Mouse (Mus musculus) CH12.LX (cell line): ENCODE data around the gene Armcx2. TPM values are rescaled to one million over a fixed set of nuclear protein-coding genes. Genes with fewer than 3 reads are reported as not detected.
A peak's percentile ranks its signal among the peaks of the same experiment; 100 is the strongest.
"Not testable (repeated sequence)": the region's sequence is repeated elsewhere in the genome, so short reads cannot be mapped to it uniquely, and the experiment has no call there.

ENCODE experiments used
- DNase-seq: peaks from one replicate; pipeline ENCODE4 v3.0.0-alpha.2; 2013; ENCODE audit errors: extremely low read depth
- H3K27ac ChIP-seq: 2 replicates; pipeline ENCODE4 v1.5.1; 2012; ENCODE audit warnings: low read depth, mild to moderate bottlenecking, control low read depth, moderate library complexity; ENCODE audit not compliant: insufficient read depth
- H3K27me3 ChIP-seq: replicated peaks from 2 replicates; pipeline ENCODE3; 2012; ENCODE audit warnings: inconsistent platforms
- H3K36me3 ChIP-seq, 2 experiments: replicated peaks in 1 of 2; 2 replicates each; pipeline versions ENCODE3 to v1.6.1; 2012; ENCODE audit warnings: inconsistent platforms in 1 of 2, low read length in 1 of 2, mild to moderate bottlenecking in 1 of 2, mixed read lengths in 1 of 2, moderate library complexity in 1 of 2; ENCODE audit not compliant: control insufficient read depth in 1 of 2, insufficient read depth in 1 of 2
- H3K4me1 ChIP-seq, 2 experiments: 2 replicates each; pipeline ENCODE4 v1.6.1; 2012; ENCODE audit warnings: inconsistent platforms in 1 of 2, moderate library complexity in 1 of 2; ENCODE audit not compliant: insufficient read depth in 2 of 2, control insufficient read depth in 1 of 2
- H3K4me2 ChIP-seq: 2 replicates; pipeline ENCODE4 v1.6.1; 2012; ENCODE audit warnings: low read depth, mild to moderate bottlenecking, control low read depth; ENCODE audit not compliant: poor library complexity, insufficient read depth, severe bottlenecking
- H3K4me3 ChIP-seq, 3 experiments: fragments of 150-350 bp in 1 of 3; sonication (generic) in 1 of 3; replicated peaks in 1 of 3; 2 replicates each; pipeline versions ENCODE3 to v1.5.1; 2011 to 2012; ENCODE audit warnings: low read depth in 2 of 3, low read length in 2 of 3, mild to moderate bottlenecking in 2 of 3, moderate library complexity in 2 of 3, control low read depth in 1 of 3, improper control_type of control experiment in 1 of 3, inconsistent platforms in 1 of 3, mixed read lengths in 1 of 3; ENCODE audit not compliant: poor library complexity in 1 of 3
- H3K79me2 ChIP-seq: replicated peaks from 2 replicates; pipeline ENCODE4 v1.6.1; 2012; ENCODE audit warnings: mild to moderate bottlenecking, moderate library complexity; ENCODE audit not compliant: control insufficient read depth, poor library complexity, insufficient read depth, severe bottlenecking; ENCODE audit errors: extremely low read depth
- H3K9ac ChIP-seq: 2 replicates; pipeline ENCODE4 v1.6.1; 2012; ENCODE audit warnings: low read depth, mild to moderate bottlenecking, control low read depth, moderate library complexity; ENCODE audit not compliant: insufficient read depth
- H3K9me3 ChIP-seq: replicated peaks from 2 replicates; pipeline ENCODE3; 2012; ENCODE audit warnings: low read length, inconsistent platforms, mixed read lengths
- BHLHE40 ChIP-seq: IDR thresholded peaks from 2 replicates; pipeline ENCODE4 v1.6.1; 2011; ENCODE audit warnings: mild to moderate bottlenecking, low read depth, low read length, improper control_type of control experiment
- CHD1 ChIP-seq: IDR thresholded peaks from 2 replicates; pipeline ENCODE4 v1.6.1; 2012; ENCODE audit warnings: low read depth, low read length, improper control_type of control experiment, inconsistent platforms
- CHD2 ChIP-seq: IDR thresholded peaks from 2 replicates; pipeline ENCODE4 v1.6.1; 2011; ENCODE audit warnings: low read length, improper control_type of control experiment
- E2F4 ChIP-seq: IDR thresholded peaks from 2 replicates; pipeline ENCODE4 v1.6.1; 2011; ENCODE audit warnings: low read depth, low read length, improper control_type of control experiment; ENCODE audit not compliant: insufficient replicate concordance
- EP300 ChIP-seq: IDR thresholded peaks from 2 replicates; pipeline ENCODE4 v1.6.1; 2011; ENCODE audit warnings: low read length, improper control_type of control experiment
- ETS1 ChIP-seq: conservative IDR thresholded peaks from 2 replicates; pipeline ENCODE4 v1.6.1; 2012; ENCODE audit warnings: low read depth, mild to moderate bottlenecking, inconsistent platforms, low read length, improper control_type of control experiment, moderate library complexity
- HCFC1 ChIP-seq: IDR thresholded peaks from 2 replicates; pipeline ENCODE4 v1.6.1; 2012; ENCODE audit warnings: low read depth, mild to moderate bottlenecking, inconsistent platforms, low read length, improper control_type of control experiment
- MAZ ChIP-seq: IDR thresholded peaks from 2 replicates; pipeline ENCODE4 v1.6.1; 2012; ENCODE audit warnings: low read depth, mild to moderate bottlenecking, inconsistent platforms, low read length, improper control_type of control experiment, moderate library complexity
- NRF1 ChIP-seq: IDR thresholded peaks from 2 replicates; pipeline ENCODE4 v1.6.1; 2014; ENCODE audit warnings: low read depth, mild to moderate bottlenecking, inconsistent platforms, low read length, improper control_type of control experiment, moderate library complexity
- PAX5 ChIP-seq: IDR thresholded peaks from 2 replicates; pipeline ENCODE4 v1.6.1; 2012; ENCODE audit warnings: low read length, inconsistent platforms, mixed read lengths
- POLR2A ChIP-seq: IDR thresholded peaks from 2 replicates; pipeline ENCODE4 v1.6.1; 2011; ENCODE audit warnings: low read depth, mild to moderate bottlenecking, improper control_type of control experiment, low read length
- RCOR1 ChIP-seq: conservative IDR thresholded peaks from 2 replicates; pipeline ENCODE4 v1.6.1; 2012; ENCODE audit warnings: low read depth, mild to moderate bottlenecking, inconsistent platforms, low read length, improper control_type of control experiment
- SIN3A ChIP-seq: IDR thresholded peaks from 2 replicates; pipeline ENCODE4 v1.6.1; 2012; ENCODE audit warnings: low read length, improper control_type of control experiment, inconsistent platforms
- SMC3 ChIP-seq: IDR thresholded peaks from 2 replicates; pipeline ENCODE4 v1.6.1; 2011; ENCODE audit warnings: low read depth, low read length, improper control_type of control experiment
- TBP ChIP-seq: conservative IDR thresholded peaks from 2 replicates; pipeline ENCODE4 v1.6.1; 2011; ENCODE audit warnings: low read depth, low read length, improper control_type of control experiment
- TCF12 ChIP-seq: IDR thresholded peaks from 2 replicates; pipeline ENCODE4 v1.6.1; 2014; ENCODE audit warnings: low read depth, mild to moderate bottlenecking, inconsistent platforms, low read length, improper control_type of control experiment
- UBTF ChIP-seq: IDR thresholded peaks from 2 replicates; pipeline ENCODE4 v1.6.1; 2012; ENCODE audit warnings: low read depth, mild to moderate bottlenecking, inconsistent platforms, low read length, improper control_type of control experiment, moderate library complexity
- USF2 ChIP-seq: conservative IDR thresholded peaks from 2 replicates; pipeline ENCODE4 v1.6.1; 2011; ENCODE audit warnings: low read depth, low read length, improper control_type of control experiment
- ZC3H11A ChIP-seq: IDR thresholded peaks from 2 replicates; pipeline ENCODE4 v1.6.1; 2012; ENCODE audit warnings: low read depth, mild to moderate bottlenecking, inconsistent platforms, low read length, improper control_type of control experiment
- ZMIZ1 ChIP-seq: IDR thresholded peaks from 2 replicates; pipeline ENCODE4 v1.6.1; 2012; ENCODE audit warnings: low read depth, mild to moderate bottlenecking, inconsistent platforms, low read length, improper control_type of control experiment
- ZNF384 ChIP-seq: IDR thresholded peaks from 2 replicates; pipeline ENCODE4 v1.6.1; 2012; ENCODE audit warnings: low read depth, low read length, improper control_type of control experiment, inconsistent platforms
- dilution Hi-C: fragments of 300-500 bp; cut with MboI; formaldehyde crosslinking; loops from 2 replicates; pipeline ENCODE4 v1.14.3; 2020; ENCODE audit warnings: low sequenced_read_pairs; ENCODE audit not compliant: extremely low pct_unique_long_range_greater_than_20kb, extremely low pct_ligation_motif_present
- in situ Hi-C: fragments of 300-500 bp; cut with MboI; formaldehyde crosslinking; loops from 3 replicates; pipeline ENCODE4 v1.14.3; 2019; ENCODE audit warnings: low sequenced_read_pairs, low pct_ligation_motif_present, low pct_unique_long_range_greater_than_20kb, mixed read lengths
- polyA plus RNA-seq: library from polyadenylated mRNA; unstranded; fragments of >175 nt; gene quantifications from 2 replicates; pipeline ENCODE4 v1.2.1, GENCODE M21; 2012; ENCODE audit warnings: low read depth; ENCODE audit not compliant: insufficient read length
- total RNA-seq, 2 experiments: library from RNA; depleted of rRNA; stranded (reverse); fragments of 300-350 nt in 1 of 2; fragments of >200 nt in 1 of 2; gene quantifications; 2 replicates each; pipeline ENCODE4 v1.2.3; 2012 to 2014

The Armcx2 gene
- total and polyA plus RNA-seq, 3 experiments = 12.6 to 19.6 (median 18.8) TPM

GRCm38 (mm10) chrX:134787728-134788127 lies 21.3 kb downstream of the Armcx2 start:
- Histone ChIP-seq H3K4me1 (no peaks in the 10 kb centered on the region), H3K27ac (no peak overlapping the region), H3K79me2 (no peaks in the 10 kb centered on the region), H3K9ac (no peak overlapping the region), H3K9me3 (no peaks in the 10 kb centered on the region), H3K36me3 (no peaks in the 10 kb centered on the region), H3K4me3 (no peak overlapping the region), H3K4me2 (no peak overlapping the region), H3K27me3 (no peaks in the 10 kb centered on the region)
- TF ChIP-seq ZC3H11A (no peak), ETS1 (no peak), NRF1 (no peak), E2F4 (no peak), HCFC1 (no peak), PAX5 (no peak), RCOR1 (no peak), MAZ (no peak), USF2 (no peak)
- in situ Hi-C loops = no loop called here
- dilution Hi-C loops = no loop called here
- no peak for DNase-seq

- H3K79me2 ChIP-seq, in situ Hi-C loops, H3K9me3 ChIP-seq, H3K36me3 ChIP-seq, H3K4me2 ChIP-seq, H3K27me3 ChIP-seq, H3K4me3 ChIP-seq, H3K9ac ChIP-seq, H3K4me1 ChIP-seq, H3K27ac ChIP-seq, DNase-seq, dilution Hi-C loops: not testable (repeated sequence)
These were observed 45.4 kb downstream of the Armcx2 start for GRCm38 (mm10) chrX:134763428-134764198.

- H3K79me2 ChIP-seq = peaks cover 3% of the 10 kb centered on the region; the same call in 1 of the 2 replicates
- H3K9me3 ChIP-seq = no peaks in the 10 kb centered on the region
- TF ChIP-seq CHD2 (no peak), CHD1 (no peak), POLR2A (no peak), TCF12 (no peak), MAZ (no peak), E2F4 (no peak), ZNF384 (no peak), UBTF (no peak), RCOR1 (no peak), ZMIZ1 (no peak), TBP (no peak), SIN3A (no peak), EP300 (no peak), SMC3 (no peak), BHLHE40 (no peak), NRF1 (no peak)
- H3K27ac ChIP-seq = no peak overlapping the region
- in situ Hi-C loops (no loop called here), dilution Hi-C loops (no loop called here)
- H3K9ac ChIP-seq = peak overlapping the region; percentile 79; the same call in 1 of the 2 replicates
- H3K36me3 ChIP-seq = no peaks in the 10 kb centered on the region
- peak overlapping the region in 2 of 3 experiments; percentile 10 to 73 for H3K4me3 ChIP-seq
- no peak for DNase-seq
- H3K4me1 ChIP-seq = 0 out of 4 replicates have a peak, but pooled peaks cover under 1 to 3% of the 10 kb centered on the region in 2 experiments
- peak overlapping the region; percentile 22; the same call in 1 of the 2 replicates for H3K4me2 ChIP-seq
- H3K27me3 ChIP-seq = no peaks in the 10 kb centered on the region
These were observed 51.6 kb downstream of the Armcx2 start for GRCm38 (mm10) chrX:134757293-134757995.
